Mouse (Mus musculus): ENCODE data around the gene Lrrc39. TPM values are rescaled to one million over a fixed set of nuclear protein-coding genes. Genes with fewer than 3 reads are reported as not detected.

Lrrc39 gene
- polyA plus RNA-seq, 1 experiment: 0.28 TPM

DNA sequence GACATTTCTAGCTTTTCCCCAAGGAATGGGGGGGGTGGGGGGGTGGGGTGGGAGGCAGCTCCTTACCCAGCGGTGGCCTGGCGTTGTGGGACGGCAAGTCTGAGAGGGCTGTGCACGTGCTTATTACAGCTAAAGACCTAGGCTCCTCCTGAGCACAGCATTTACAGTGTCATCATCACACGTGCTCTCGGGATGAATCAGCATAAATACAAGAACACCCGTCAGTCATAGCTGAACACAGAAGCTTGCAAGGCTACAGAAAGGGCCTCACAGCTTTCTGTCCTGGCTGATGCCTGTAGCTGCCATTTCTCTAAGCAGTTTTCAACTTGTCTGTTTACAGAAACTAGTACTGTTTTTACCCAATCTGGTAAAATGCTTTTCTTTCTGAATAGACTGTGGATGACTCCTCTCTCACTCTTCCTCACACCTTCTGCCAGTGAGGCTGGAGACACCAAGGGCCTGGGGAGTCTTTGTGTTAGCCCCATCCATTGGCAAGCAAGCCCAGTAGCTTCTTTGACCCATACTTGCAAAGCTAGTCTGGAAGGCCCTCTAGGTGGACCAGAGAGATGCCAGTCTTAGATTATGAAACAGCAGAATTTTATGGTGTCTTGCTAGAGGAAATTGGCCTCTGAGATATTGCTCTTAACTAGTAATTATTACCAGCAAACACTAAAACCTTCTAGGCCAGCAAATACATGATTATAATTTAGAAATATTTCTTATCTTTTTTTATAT is 58.0 kb downstream of the Lrrc39 start:
- no peak for TF ChIP-seq POLR2A (IDR thresholded peaks at IDR 0.05; ENCODE audit: low read depth, low read length)
- 71% methylated on average over 7 of the region's 7 CpGs for WGBS
- Histone ChIP-seq H3K27ac (ENCODE audit: insufficient read depth, low read length) (no peak overlapping the region), H3K4me1 (ENCODE audit: control insufficient read depth, insufficient read depth, insufficient read length) (no peaks in the 10 kb centered on the region), H3K27me3 (ENCODE audit: control insufficient read depth, insufficient read depth, low read length) (no peaks in the 10 kb centered on the region), H3K4me3 (ENCODE audit: extremely low read depth, insufficient read depth, insufficient read length) (no peak overlapping the region), H3K36me3 (ENCODE audit: control insufficient read depth, insufficient read depth, low read length) (peaks cover 16% of the 10 kb centered on the region)
- DNase-seq (ENCODE audit: low read depth in 1 of 2, low spot score in 2 of 2): no peak

DNA sequence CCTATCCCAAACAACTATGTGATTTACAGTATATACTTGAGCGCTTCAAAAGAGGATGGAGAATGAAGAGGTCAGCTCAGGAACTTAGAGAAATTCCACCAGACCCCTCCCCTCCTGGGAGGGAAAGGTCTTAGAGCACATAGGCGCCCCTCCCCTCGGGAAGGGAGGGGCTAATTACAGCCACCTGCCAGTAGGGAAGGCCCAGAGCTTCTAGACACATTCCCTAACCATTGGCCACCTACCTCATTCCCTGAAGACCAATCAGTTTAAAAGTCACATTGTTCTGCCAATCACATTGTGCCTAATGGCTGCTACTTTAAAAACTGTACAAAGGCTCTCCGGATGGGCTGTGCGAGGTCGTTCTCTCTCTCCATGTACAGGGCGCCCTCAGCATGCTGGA is 59.9 kb downstream of the Lrrc39 start:
- Histone ChIP-seq H3K27me3 (ENCODE audit: control insufficient read depth, insufficient read depth, low read length) (no peaks in the 10 kb centered on the region), H3K4me1 (ENCODE audit: control insufficient read depth, insufficient read depth, insufficient read length) (no peaks in the 10 kb centered on the region), H3K4me3 (ENCODE audit: extremely low read depth, insufficient read depth, insufficient read length) (no peak overlapping the region), H3K36me3 (ENCODE audit: control insufficient read depth, insufficient read depth, low read length) (peaks cover 15% of the 10 kb centered on the region), H3K27ac (ENCODE audit: insufficient read depth, low read length) (no peak overlapping the region)
- no peak for DNase-seq (ENCODE audit: low read depth in 1 of 2, low spot score in 2 of 2)
- 95% methylated on average over 7 of the region's 7 CpGs for WGBS
- TF ChIP-seq CTCF (IDR thresholded peaks at IDR 0.05; ENCODE audit: extremely low read depth, insufficient read depth, insufficient read length, insufficient replicate concordance) (no peak), POLR2A (IDR thresholded peaks at IDR 0.05; ENCODE audit: low read depth, low read length) (no peak)

DNA sequence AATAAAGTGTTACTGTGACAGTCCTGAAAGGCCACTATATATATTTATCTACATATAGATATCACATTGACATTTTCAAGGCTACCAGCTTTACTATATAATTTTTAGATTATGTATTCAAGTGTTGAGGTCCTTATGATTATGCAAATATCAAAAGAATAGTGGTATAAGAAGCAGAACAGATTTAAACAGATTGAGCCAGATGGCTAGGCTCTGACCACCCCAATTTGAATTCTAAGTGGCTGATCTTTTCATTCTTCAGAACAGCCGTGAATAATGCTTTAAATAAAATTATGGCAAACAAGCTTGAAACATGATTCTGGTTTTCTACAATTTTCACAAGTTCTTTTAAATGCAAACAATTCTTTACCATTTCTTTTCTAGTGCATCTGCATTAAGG is 68.7 kb downstream of the Lrrc39 start:
- TF ChIP-seq CTCF (IDR thresholded peaks at IDR 0.05; ENCODE audit: extremely low read depth, insufficient read depth, insufficient read length, insufficient replicate concordance) (no peak), POLR2A (IDR thresholded peaks at IDR 0.05; ENCODE audit: low read depth, low read length) (no peak)
- Histone ChIP-seq H3K27ac (ENCODE audit: insufficient read depth, low read length) (no peak overlapping the region), H3K27me3 (ENCODE audit: control insufficient read depth, insufficient read depth, low read length) (no peaks in the 10 kb centered on the region), H3K4me1 (ENCODE audit: control insufficient read depth, insufficient read depth, insufficient read length) (no peaks in the 10 kb centered on the region), H3K36me3 (ENCODE audit: control insufficient read depth, insufficient read depth, low read length) (peaks cover 30% of the 10 kb centered on the region), H3K4me3 (ENCODE audit: extremely low read depth, insufficient read depth, insufficient read length) (no peak overlapping the region)
- DNase-seq (ENCODE audit: low read depth in 1 of 2, low spot score in 2 of 2): no peak
- 91% methylated on average over 1 of the region's 1 CpGs for WGBS

Other genes with a start within 250 kb of the Lrrc39 start
- 4.7 and 6.9 TPM in 2 replicates for gene Cdc14a, start 138.9 kb upstream of the Lrrc39 start, polyA plus RNA-seq (2012; rRNA removed)
- 17.5 and 25.1 TPM in 2 replicates for gene Rtca, start 54.8 kb upstream of the Lrrc39 start, polyA plus RNA-seq (2012; rRNA removed)
- 2.3 and 2.6 TPM in 2 replicates for gene Dbt, start 49.9 kb upstream of the Lrrc39 start, polyA plus RNA-seq (2012; rRNA removed)
- 1.6 and 1.9 TPM in 2 replicates for gene Sass6, start 32.0 kb downstream of the Lrrc39 start, polyA plus RNA-seq (2012; rRNA removed)
- 4.2 and 4.7 TPM in 2 replicates for gene Trmt13, start 51.6 kb downstream of the Lrrc39 start, polyA plus RNA-seq (2012; rRNA removed)
- gene Mfsd14a, start 99.7 kb downstream of the Lrrc39 start, polyA plus RNA-seq (2012; rRNA removed): 12.2 and 12.6 TPM in 2 replicates
- gene Gm43191, start 118.3 kb downstream of the Lrrc39 start, polyA plus RNA-seq (2012; rRNA removed): not detected in 2 replicates
- gene Slc35a3, start 149.9 kb downstream of the Lrrc39 start, polyA plus RNA-seq (2012; rRNA removed): 3.7 and 6.0 TPM in 2 replicates
- gene Agl, start 245.2 kb downstream of the Lrrc39 start, polyA plus RNA-seq (2012; rRNA removed): 2.4 and 2.5 TPM in 2 replicates